Mouse (Mus musculus) embryo, embryonic 10.5 days (tissue): ENCODE results near the gene Cnn2.
"Not testable (repeated sequence)": the region's sequence is repeated elsewhere in the genome, so short reads cannot be mapped to it uniquely, and the experiment has no call there.

ENCODE experiments used
- DNase-seq: peaks from one replicate; pipeline ENCODE4 v3.0.0-alpha.2; 2015; ENCODE audit warnings: low spot score

Gene Cnn2

GRCm38 (mm10) chr10:79988506-79989271 lies at the start of gene Cnn2:
Cnn2 (plus strand) TSS chr10:79988584.
- peak; percentile 77 for DNase-seq

- DNase-seq, result no peak
These were observed 47.6 kb upstream of the Cnn2 start for GRCm38 (mm10) chr10:79940749-79941148.

DNA sequence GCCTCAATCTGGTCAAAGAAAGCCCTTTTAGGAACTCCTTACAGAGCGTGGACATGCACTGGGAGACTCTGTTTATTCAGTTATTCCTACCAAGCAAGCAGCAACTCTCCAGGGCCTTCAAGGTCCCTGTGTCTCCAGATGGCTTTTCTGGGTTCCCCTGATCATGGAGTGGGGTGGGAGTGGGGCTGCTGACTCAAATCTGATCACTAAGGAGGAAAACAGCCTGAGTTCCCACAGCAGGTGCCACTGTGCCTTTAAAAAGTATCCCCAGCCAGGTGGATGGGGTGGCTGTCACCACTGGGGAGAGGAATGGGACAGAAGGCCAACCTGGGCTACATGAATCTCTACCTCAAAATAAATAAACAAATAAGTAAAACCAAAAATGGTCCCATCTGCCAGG lies 45.4 kb upstream of the Cnn2 start:
- DNase-seq, result no peak

DNA sequence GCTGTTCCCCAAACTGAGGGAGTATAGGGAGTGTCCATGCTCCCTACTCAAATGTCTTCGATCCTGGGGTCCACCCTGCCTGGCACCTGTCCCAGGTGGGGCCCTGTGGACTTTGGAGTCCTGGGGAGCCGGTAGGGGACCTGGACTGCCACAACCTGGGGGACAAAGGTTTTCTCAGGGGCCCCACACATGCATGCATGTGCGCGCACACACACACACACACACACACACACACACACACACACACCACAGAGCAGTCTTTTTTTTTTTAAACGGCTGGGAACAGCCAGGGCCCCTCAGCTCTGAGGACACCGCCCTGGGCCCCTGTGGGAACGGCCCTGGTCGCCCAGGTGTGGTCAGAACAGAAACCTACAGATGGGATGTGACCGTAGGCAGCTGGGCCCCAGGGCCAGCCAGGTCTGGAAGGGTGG lies 44.9 kb upstream of the Cnn2 start:
- no peak for DNase-seq

DNA sequence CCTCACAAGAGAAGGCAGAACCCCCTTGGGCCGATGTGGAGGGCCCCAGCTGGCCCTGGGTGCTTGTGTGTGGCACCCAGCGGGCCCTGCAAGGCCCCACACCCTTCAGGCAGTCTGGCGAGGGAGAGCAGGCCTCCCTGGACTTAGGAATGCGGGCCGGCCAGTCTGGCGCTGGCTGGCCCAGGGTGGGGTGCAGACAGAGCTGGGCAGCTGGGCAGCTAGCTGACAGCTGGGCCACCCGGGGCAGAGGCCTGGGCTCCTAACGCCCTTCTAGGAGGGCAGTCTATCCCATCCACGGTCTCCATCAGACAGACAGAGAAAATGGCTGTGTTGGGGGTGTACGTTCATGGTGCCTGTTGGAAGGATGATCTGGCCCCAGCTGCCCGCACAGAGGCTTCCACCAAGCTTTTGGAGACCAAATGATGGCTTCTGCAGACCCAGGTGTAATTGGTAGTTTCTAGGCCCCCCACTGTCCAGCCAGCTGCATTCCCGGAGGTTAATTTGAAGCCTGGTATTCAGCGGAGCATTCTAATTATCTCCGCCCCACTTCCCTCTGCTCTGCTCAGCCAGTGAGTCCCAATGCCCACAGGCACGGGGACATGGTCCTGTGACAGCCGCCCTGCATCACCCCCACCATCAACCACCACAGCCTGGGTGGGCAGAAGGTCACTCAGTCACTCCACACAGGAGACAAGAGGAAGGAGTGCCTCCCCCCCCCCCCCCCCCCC lies 42.7 kb upstream of the Cnn2 start:
- DNase-seq, result peak; percentile 79

DNA sequence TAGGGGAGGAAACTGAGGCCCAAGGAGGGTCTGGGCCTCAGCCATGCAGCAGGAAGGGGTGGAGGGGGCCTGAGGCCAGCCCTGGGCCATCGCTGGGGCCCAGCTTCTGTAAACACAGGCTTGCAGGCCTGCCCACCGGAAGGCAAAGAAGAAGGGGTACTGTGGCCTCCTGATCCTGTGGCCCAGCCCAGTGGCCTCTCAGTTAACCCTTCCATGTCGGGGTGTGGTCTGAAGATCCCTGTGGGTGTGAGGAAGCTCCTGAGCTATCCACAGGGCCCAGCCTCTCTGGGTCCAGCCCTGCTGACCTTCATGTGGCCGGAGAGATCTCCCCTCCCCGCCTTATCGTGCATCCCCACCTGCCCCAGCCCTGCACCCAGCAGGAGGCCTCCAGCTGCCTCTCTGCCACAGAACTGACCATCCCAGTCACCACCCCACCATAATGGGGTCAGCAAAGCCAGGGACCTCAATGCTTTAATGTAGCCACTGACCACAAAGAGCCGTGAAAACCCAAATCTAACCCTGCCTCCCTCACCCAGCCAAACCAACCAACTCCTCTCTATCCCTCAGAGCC lies 41.5 kb upstream of the Cnn2 start:
- peak; percentile 60 for DNase-seq

GRCm38 (mm10) chr10:79947502-79947901 lies 40.9 kb upstream of the Cnn2 start:
- no peak for DNase-seq

GRCm38 (mm10) chr10:79949873-79950272 lies 38.5 kb upstream of the Cnn2 start:
- DNase-seq, result no peak

GRCm38 (mm10) chr10:79950661-79951060 lies 37.7 kb upstream of the Cnn2 start:
- no peak for DNase-seq

- DNase-seq, result no peak
These were observed 34.4 kb upstream of the Cnn2 start for GRCm38 (mm10) chr10:79953946-79954345.

GRCm38 (mm10) chr10:79955691-79956090 lies 32.7 kb upstream of the Cnn2 start:
- DNase-seq, result no peak

GRCm38 (mm10) chr10:79956643-79957154 lies 31.7 kb upstream of the Cnn2 start:
- DNase-seq, result peak; percentile 40

- peak; percentile 91 for DNase-seq
These were observed 30.1 kb upstream of the Cnn2 start for GRCm38 (mm10) chr10:79958140-79958816.

- DNase-seq, result not testable (repeated sequence)
These were observed 29.0 kb upstream of the Cnn2 start for GRCm38 (mm10) chr10:79959412-79959811.

DNA sequence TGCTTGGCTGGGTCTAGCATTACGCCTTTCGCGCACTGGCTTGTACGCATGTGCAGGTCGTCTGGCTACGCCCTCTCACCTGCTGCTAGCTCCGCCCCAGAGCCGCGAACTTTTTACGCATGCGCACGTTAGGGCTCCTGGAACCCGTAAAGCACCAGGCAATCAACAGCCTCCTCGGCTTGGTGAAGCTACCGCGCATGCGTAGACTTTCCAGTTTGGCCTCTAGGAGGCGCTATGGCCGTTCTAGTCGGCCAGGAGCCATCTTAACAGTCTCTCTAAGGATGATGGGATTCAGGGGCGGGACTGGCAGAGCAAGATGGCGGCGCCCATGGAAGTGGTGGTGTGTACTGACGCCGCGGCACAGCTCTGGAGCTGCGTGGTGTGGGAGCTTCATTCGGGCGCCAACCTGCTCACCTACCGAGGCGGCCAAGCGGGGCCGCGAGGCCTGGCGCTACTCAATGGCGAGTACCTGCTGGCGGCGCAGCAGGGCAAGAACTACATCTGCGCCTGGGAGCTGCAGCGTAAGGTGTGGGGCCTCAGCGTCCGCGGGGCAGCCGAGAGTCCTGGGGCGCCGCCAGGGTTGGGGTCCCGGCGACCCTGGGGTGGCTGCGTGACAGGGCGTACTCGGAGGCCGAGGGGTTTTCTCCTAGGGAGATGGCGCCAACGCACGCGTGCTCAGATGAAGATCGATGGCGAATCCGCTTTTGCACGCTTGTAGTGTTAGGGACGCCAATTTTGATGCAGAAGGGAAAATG lies 28.4 kb upstream of the Cnn2 start, which contains the start of gene Wdr18:
Gene Wdr18, plus strand, starts transcription at position 306 of the 755 bp plus-strand sequence.
- peak; percentile 100 for DNase-seq

- DNase-seq, result no peak
These were observed 27.6 kb upstream of the Cnn2 start for GRCm38 (mm10) chr10:79960671-79961294.

- no peak for DNase-seq
These were observed 23.7 kb upstream of the Cnn2 start for GRCm38 (mm10) chr10:79964727-79965126.

GRCm38 (mm10) chr10:79965325-79965724 lies 23.1 kb upstream of the Cnn2 start:
- DNase-seq, result no peak

- DNase-seq, result no peak
These were observed 21.4 kb upstream of the Cnn2 start for GRCm38 (mm10) chr10:79966886-79967400.

DNA sequence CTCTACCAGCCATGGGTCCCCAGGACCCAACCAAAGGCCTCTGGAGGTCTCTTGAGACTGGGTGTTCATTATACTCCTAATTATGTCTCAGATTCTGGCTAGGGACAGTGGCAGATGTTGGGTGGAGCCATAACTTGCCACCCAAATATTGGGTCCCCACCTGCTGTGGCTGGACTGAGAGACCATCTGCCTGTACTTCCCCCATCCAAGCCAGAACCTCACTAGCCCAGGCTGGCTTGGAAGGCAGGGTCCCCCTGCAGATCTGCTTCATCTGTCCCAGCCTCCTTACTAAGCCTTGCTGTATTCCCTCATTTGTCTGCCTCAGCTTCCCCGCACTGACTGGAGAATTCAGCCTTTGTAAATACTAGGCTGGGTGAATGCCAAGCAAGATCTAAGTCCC lies 20.2 kb upstream of the Cnn2 start:
- no peak for DNase-seq

GRCm38 (mm10) chr10:79969124-79969568 lies 19.2 kb upstream of the Cnn2 start:
- DNase-seq, result no peak
